Mouse (Mus musculus) bone marrow, adult 2 months (tissue): ENCODE measurements around the gene Tbc1d5. TPM values are rescaled to one million over a fixed set of nuclear protein-coding genes. Genes with fewer than 3 reads are reported as not detected.

Experiments
- H3K27ac ChIP-seq: fragments of 200-500 bp; 2 replicates; pipeline ENCODE4 v1.5.1; 2012; ENCODE audit warnings: low read depth, mild to moderate bottlenecking, control low read depth, inconsistent platforms, low read length; ENCODE audit not compliant: control insufficient read depth, poor library complexity, insufficient read depth
- H3K4me1 ChIP-seq: fragments of 200-500 bp; 2 replicates; pipeline ENCODE4 v1.6.1; 2011; ENCODE audit warnings: low read length; ENCODE audit not compliant: control insufficient read depth, insufficient read depth
- H3K4me3 ChIP-seq: fragments of 200-500 bp; replicated peaks from 2 replicates; pipeline ENCODE3; 2011; ENCODE audit warnings: mild to moderate bottlenecking, low read depth, low read length, control low read depth; ENCODE audit not compliant: control insufficient read depth
- CTCF ChIP-seq: fragments of 200-500 bp; IDR thresholded peaks from 2 replicates; pipeline ENCODE4 v1.5.1; 2011; ENCODE audit warnings: low read length, control low read depth; ENCODE audit not compliant: control insufficient read depth, insufficient read depth
- POLR2A ChIP-seq: fragments of 200-500 bp; IDR thresholded peaks from 2 replicates; pipeline ENCODE4 v1.6.1; 2011; ENCODE audit warnings: low read depth, mild to moderate bottlenecking, control low read depth, low read length, borderline replicate concordance; ENCODE audit not compliant: control insufficient read depth
- WGBS: fragments of 180-500 bp; shearing (Covaris S2); methylation state at CpG from one replicate; pipeline ENCODE4 v1.1.7; 2018; 5-methylcytosine and 5-hydroxymethylcytosine counted together
- polyA plus RNA-seq: library from polyadenylated mRNA; stranded (reverse); fragments of >200 nt; gene quantifications from 2 replicates; pipeline ENCODE4 v1.2.4, GENCODE M21; 2011; ENCODE audit warnings: low replicate concordance; ENCODE audit not compliant: missing spikeins, insufficient read depth, insufficient read length

The Tbc1d5 gene
- polyA plus RNA-seq, 1 experiment: 9.0 TPM

GRCm38 (mm10) chr17:51169911-51170310 is 9.2 kb downstream of the Tbc1d5 start:
- no peak overlapping the region for H3K27ac ChIP-seq
- TF ChIP-seq CTCF (no peak), POLR2A (no peak)
- 73% methylated on average over 4 of the region's 4 CpGs for WGBS
- no peak overlapping the region for H3K4me3 ChIP-seq
- H3K4me1 ChIP-seq: no peaks in the 10 kb centered on the region; the same call in 1 of the 2 replicates

DNA sequence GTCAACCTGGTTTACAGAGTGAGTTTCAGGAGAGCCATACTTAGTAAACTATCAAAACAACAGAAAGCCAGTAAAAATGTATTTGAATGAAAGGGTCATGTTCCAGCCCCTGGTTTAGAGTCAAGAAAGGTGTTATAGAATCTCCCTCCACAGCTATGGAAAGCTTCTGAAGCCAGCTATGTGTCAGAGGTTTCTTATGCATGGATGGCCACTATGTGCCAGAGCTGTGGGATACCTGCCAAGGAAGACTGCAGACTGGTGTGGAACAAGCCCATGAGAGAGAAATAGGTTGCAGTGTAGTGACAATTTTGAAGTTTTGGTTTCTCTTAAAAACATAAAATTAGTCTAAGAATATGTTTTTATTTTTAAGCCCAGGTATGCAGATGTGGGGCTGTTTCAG is 16.8 kb downstream of the Tbc1d5 start:
- no peak overlapping the region for H3K27ac ChIP-seq
- no peak overlapping the region for H3K4me3 ChIP-seq
- TF ChIP-seq POLR2A: no peak
- no peak for TF ChIP-seq CTCF
- H3K4me1 ChIP-seq: no peaks in the 10 kb centered on the region; the same call in 1 of the 2 replicates

GRCm38 (mm10) chr17:51159261-51159660 is 19.9 kb downstream of the Tbc1d5 start:
- Histone ChIP-seq H3K4me1 (no peaks in the 10 kb centered on the region; the same call in 1 of the 2 replicates), H3K4me3 (no peak overlapping the region), H3K27ac (no peak overlapping the region)
- TF ChIP-seq POLR2A: no peak
- WGBS: 78% methylated on average over 5 of the region's 5 CpGs

DNA sequence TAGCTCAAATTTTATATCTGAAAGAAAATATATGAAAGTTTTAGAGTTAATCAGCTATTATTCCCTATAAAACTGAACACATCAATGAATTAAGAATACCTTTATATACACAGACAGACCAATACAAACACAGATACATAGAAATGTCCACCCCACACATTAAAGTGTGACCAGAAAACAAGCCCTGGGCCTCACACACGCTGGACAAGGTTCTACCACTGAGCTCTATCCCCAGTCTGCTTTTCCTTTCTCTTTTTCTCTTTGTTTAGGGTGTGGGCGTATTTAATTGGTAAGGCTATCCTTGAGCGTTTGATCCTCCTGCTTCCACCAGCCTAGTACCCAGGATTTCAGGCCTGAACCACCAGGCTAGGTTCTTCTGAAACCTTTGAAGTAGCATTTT is 28.2 kb downstream of the Tbc1d5 start:
- Histone ChIP-seq H3K4me3 (no peak overlapping the region), H3K27ac (no peak overlapping the region), H3K4me1 (no peaks in the 10 kb centered on the region)
- 87% methylated on average over 3 of the region's 3 CpGs for WGBS
- TF ChIP-seq CTCF: no peak
- no peak for TF ChIP-seq POLR2A

- Histone ChIP-seq H3K4me3 (no peak overlapping the region), H3K27ac (no peak overlapping the region), H3K4me1 (no peaks in the 10 kb centered on the region)
- TF ChIP-seq POLR2A (no peak), CTCF (no peak)
- WGBS: 89% methylated on average over 4 of the region's 4 CpGs
Observed at GRCm38 (mm10) chr17:51144983-51145382, 34.2 kb downstream of the Tbc1d5 start.

- H3K27ac ChIP-seq: no peak overlapping the region
- no peak for TF ChIP-seq POLR2A
- no peak for TF ChIP-seq CTCF
- 92% methylated on average over 4 of the region's 4 CpGs for WGBS
- no peaks in the 10 kb centered on the region for H3K4me1 ChIP-seq
- H3K4me3 ChIP-seq: no peak overlapping the region
Observed at GRCm38 (mm10) chr17:51142095-51142494, 37.1 kb downstream of the Tbc1d5 start.

GRCm38 (mm10) chr17:51111194-51111593 is 68.0 kb downstream of the Tbc1d5 start:
- H3K27ac ChIP-seq: no peak overlapping the region
- no peak for TF ChIP-seq POLR2A
- no peak for TF ChIP-seq CTCF
- no peaks in the 10 kb centered on the region for H3K4me1 ChIP-seq
- H3K4me3 ChIP-seq: no peak overlapping the region
- 55% methylated on average over 2 of the region's 2 CpGs for WGBS

DNA sequence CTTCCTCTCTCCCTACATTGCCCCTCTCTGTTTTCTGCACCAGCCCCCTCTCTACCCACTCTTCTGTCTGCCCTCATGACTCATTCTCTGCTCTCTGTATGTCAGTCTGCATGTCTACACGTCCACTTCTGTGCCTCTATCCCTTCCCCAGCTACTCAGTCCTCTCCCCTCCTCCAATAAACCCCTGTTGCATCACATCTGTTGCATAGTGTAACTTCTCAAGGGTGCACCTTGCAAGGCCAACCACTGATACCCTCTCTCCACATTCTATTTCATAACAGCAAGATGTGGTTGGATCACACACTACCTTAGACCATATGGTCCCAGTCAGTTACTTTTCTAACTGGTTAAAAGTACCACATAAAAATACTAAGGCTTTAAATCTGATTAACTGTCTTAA is 74.9 kb downstream of the Tbc1d5 start:
- H3K27ac ChIP-seq: no peak overlapping the region
- H3K4me3 ChIP-seq: no peak overlapping the region
- TF ChIP-seq CTCF (no peak), POLR2A (no peak)
- H3K4me1 ChIP-seq: no peaks in the 10 kb centered on the region; the same call in 1 of the 2 replicates
- WGBS: 52% methylated on average over 1 of the region's 1 CpGs

- WGBS: 61% methylated on average over 1 of the region's 1 CpGs
- TF ChIP-seq POLR2A (no peak), CTCF (no peak)
- no peak overlapping the region for H3K4me3 ChIP-seq
- no peak overlapping the region for H3K27ac ChIP-seq
- no peaks in the 10 kb centered on the region; the same call in 1 of the 2 replicates for H3K4me1 ChIP-seq
Observed at GRCm38 (mm10) chr17:51043869-51044268, 135.3 kb downstream of the Tbc1d5 start.
